Mouse (Mus musculus): Measurements from ENCODE around the gene Gm26657.

- TF ChIP-seq CTCF (IDR thresholded peaks at IDR 0.05; ENCODE audit: low read depth, low read length): no peak
- TF ChIP-seq POLR2AphosphoS5 (IDR thresholded peaks at IDR 0.05; ENCODE audit: insufficient replicate concordance, low read depth, low read length): no peak
- TF ChIP-seq GATA1 (IDR thresholded peaks at IDR 0.05; ENCODE audit: borderline replicate concordance, low read length): no peak
These were observed at the start of gene Gm26657 for GRCm38 (mm10) chr4:56740020-56740485.

Measured in G1E (cell line).